Mouse (Mus musculus): Measurements from ENCODE around the gene Cfap61. TPM values are rescaled to one million over a fixed set of nuclear protein-coding genes. Genes with fewer than 3 reads are reported as not detected.

Gene Cfap61
- polyA plus RNA-seq, 1 experiment from 2014 or later: 1.7 TPM

DNA sequence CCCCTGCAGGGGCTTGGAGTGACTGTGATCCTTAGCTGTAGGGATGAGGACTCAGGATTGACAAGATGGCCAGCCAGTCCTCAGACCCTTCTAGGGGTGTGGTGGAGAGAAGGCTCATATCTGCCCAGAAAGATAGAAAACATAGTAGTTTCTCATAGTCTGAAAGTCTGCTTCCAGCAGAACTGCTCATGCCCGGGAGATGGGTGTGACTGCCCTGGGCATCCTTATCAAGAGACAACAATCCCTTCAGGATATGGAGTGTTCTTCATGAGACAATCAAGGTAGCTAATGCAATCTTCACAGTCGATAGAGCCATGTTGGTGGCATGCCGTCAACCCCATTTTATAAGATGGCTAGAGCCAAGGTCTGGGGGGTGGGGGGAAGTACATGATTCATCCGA, 173.4 kb downstream of the Cfap61 start:
- Histone ChIP-seq H3K4me2 (no peak overlapping the region), H3K9me3 (no peaks in the 10 kb centered on the region)
- 87% methylated on average over 4 of the region's 4 CpGs for WGBS

GRCm38 (mm10) chr2:146109921-146110320, 175.3 kb downstream of the Cfap61 start:
- Histone ChIP-seq H3K9me3 (no peaks in the 10 kb centered on the region), H3K4me2 (no peak overlapping the region), H3K36me3 (no peaks in the 10 kb centered on the region), H3K27ac (no peak overlapping the region), H3K9ac (no peak overlapping the region), H3K27me3 (replicated peaks) (no peaks in the 10 kb centered on the region), H3K4me1 (no peaks in the 10 kb centered on the region), H3K4me3 (replicated peaks) (no peak overlapping the region)
- ATAC-seq (ENCODE audit: insufficient read depth, low FRiP score, low read depth): no peak
- 71% methylated on average over 9 of the region's 9 CpGs for WGBS

More for the DNA sequence above, 173.4 kb downstream of the Cfap61 start:
- ATAC-seq (ENCODE audit: insufficient read depth, low FRiP score, low read depth): no peak
- Histone ChIP-seq H3K4me1 (no peaks in the 10 kb centered on the region), H3K27me3 (replicated peaks) (no peaks in the 10 kb centered on the region), H3K9ac (no peak overlapping the region), H3K36me3 (no peaks in the 10 kb centered on the region), H3K4me3 (replicated peaks) (no peak overlapping the region), H3K27ac (no peak overlapping the region)

DNA sequence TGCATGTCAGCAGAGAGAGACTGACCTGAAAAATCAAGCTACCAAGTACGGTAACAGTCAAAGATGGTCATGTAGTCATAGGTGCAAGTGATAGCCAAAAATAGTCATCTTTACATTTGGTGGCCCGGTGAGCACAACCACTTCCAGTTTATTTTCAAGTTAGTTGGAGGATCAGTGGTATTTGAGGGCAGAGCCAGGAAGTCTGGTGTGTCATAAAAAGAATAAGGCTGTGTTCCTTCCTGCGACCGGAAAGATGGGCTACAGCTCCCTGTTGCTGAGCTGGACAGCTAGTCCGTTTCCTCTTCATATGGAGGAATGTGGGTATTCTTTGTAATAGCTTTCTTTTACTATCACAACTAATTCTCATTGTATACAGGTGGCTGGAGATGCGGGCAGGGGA, 181.7 kb downstream of the Cfap61 start:
- Histone ChIP-seq H3K27ac (no peak overlapping the region), H3K36me3 (no peaks in the 10 kb centered on the region), H3K4me1 (no peaks in the 10 kb centered on the region), H3K27me3 (replicated peaks) (no peaks in the 10 kb centered on the region), H3K9ac (no peak overlapping the region), H3K4me2 (no peak overlapping the region), H3K9me3 (no peaks in the 10 kb centered on the region), H3K4me3 (replicated peaks) (no peak overlapping the region)
- 81% methylated on average over 6 of the region's 6 CpGs for WGBS
- no peak for ATAC-seq (ENCODE audit: insufficient read depth, low FRiP score, low read depth)

- no peak overlapping the region for H3K4me3 ChIP-seq (replicated peaks)
- 98% methylated on average over 5 of the region's 5 CpGs for WGBS
- H3K36me3 ChIP-seq: no peaks in the 10 kb centered on the region
- no peak for ATAC-seq (ENCODE audit: insufficient read depth, low FRiP score, low read depth)
- no peaks in the 10 kb centered on the region for H3K27me3 ChIP-seq (replicated peaks)
- no peaks in the 10 kb centered on the region for H3K4me1 ChIP-seq
- H3K4me2 ChIP-seq: no peak overlapping the region
- H3K27ac ChIP-seq: no peak overlapping the region
- no peaks in the 10 kb centered on the region for H3K9me3 ChIP-seq
- no peak overlapping the region for H3K9ac ChIP-seq
These were observed 182.1 kb downstream of the Cfap61 start for GRCm38 (mm10) chr2:146116726-146117125.

- Histone ChIP-seq H3K4me3 (replicated peaks) (no peak overlapping the region), H3K4me2 (no peak overlapping the region), H3K9me3 (no peaks in the 10 kb centered on the region), H3K27ac (no peak overlapping the region), H3K9ac (no peak overlapping the region), H3K36me3 (no peaks in the 10 kb centered on the region), H3K4me1 (no peaks in the 10 kb centered on the region), H3K27me3 (replicated peaks) (no peaks in the 10 kb centered on the region)
- ATAC-seq (ENCODE audit: insufficient read depth, low FRiP score, low read depth): no peak
- WGBS: 60% methylated on average over 17 of the region's 17 CpGs
These were observed 182.8 kb downstream of the Cfap61 start for GRCm38 (mm10) chr2:146117191-146117914.

GRCm38 (mm10) chr2:146117915-146118403, 183.4 kb downstream of the Cfap61 start:
- WGBS: 47% methylated on average over 3 of the region's 3 CpGs
- no peaks in the 10 kb centered on the region for H3K9me3 ChIP-seq
- H3K4me1 ChIP-seq: no peaks in the 10 kb centered on the region
- H3K4me2 ChIP-seq: no peak overlapping the region
- H3K9ac ChIP-seq: no peak overlapping the region
- H3K36me3 ChIP-seq: no peaks in the 10 kb centered on the region
- ATAC-seq (ENCODE audit: insufficient read depth, low FRiP score, low read depth): no peak
- H3K27me3 ChIP-seq (replicated peaks): no peaks in the 10 kb centered on the region
- H3K4me3 ChIP-seq (replicated peaks): no peak overlapping the region
- no peak overlapping the region for H3K27ac ChIP-seq

DNA sequence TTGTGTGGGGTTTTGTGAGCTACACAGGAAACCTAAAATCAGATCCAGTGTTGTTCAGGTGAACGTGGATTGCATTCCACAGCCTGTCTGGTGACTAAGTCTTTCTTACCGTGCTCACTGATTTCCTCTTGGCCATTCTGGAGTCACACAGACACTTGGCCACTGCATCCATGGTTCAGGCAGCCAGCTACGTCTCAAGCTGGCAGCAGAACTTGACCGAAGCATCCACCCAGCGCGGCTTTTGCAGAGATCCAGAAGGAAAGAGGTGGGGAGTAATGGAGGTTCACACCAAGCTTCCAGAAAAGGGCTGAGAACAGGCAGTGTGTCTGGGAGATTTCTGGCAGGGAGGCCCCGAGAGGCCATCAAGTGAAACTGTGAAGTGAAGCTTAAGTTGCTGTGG, 187.0 kb downstream of the Cfap61 start:
- Histone ChIP-seq H3K4me2 (no peak overlapping the region), H3K27me3 (replicated peaks) (no peaks in the 10 kb centered on the region), H3K36me3 (no peaks in the 10 kb centered on the region), H3K9ac (no peak overlapping the region), H3K9me3 (no peaks in the 10 kb centered on the region), H3K4me1 (no peaks in the 10 kb centered on the region), H3K4me3 (replicated peaks) (no peak overlapping the region), H3K27ac (no peak overlapping the region)
- no peak for ATAC-seq (ENCODE audit: insufficient read depth, low FRiP score, low read depth)
- WGBS: 83% methylated on average over 7 of the region's 7 CpGs

DNA sequence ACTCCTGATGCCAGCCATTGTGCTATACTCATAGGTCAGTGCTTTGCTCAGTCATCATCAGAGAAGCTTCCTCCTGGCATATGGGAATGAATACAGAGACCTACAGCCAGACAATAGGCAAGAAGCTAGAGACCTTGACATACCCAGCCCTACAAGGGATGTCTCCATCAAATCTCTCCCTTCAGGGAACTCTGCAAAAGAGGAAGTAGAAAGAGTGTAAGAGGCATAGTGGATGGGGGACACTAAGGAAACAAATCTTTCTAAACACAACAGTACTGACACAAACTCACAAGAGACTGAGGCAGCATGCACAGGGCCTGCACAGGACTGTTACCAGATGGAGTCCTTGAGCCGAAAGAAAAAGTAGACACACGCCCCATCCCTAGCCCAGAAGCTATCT, 190.5 kb downstream of the Cfap61 start:
- H3K4me2 ChIP-seq: no peak overlapping the region
- WGBS: 87% methylated on average over 2 of the region's 2 CpGs

GRCm38 (mm10) chr2:146128622-146129021, 194.0 kb downstream of the Cfap61 start:
- H3K9ac ChIP-seq: no peak overlapping the region
- ATAC-seq (ENCODE audit: insufficient read depth, low FRiP score, low read depth): no peak
- no peaks in the 10 kb centered on the region for H3K9me3 ChIP-seq
- H3K4me1 ChIP-seq: no peaks in the 10 kb centered on the region
- H3K27ac ChIP-seq: no peak overlapping the region
- 90% methylated on average over 6 of the region's 6 CpGs for WGBS
- no peaks in the 10 kb centered on the region for H3K36me3 ChIP-seq
- no peak overlapping the region for H3K4me2 ChIP-seq
- no peaks in the 10 kb centered on the region for H3K27me3 ChIP-seq (replicated peaks)
- no peak overlapping the region for H3K4me3 ChIP-seq (replicated peaks)

More for the DNA sequence above, 190.5 kb downstream of the Cfap61 start:
- H3K27me3 ChIP-seq (replicated peaks): no peaks in the 10 kb centered on the region
- no peak overlapping the region for H3K4me3 ChIP-seq (replicated peaks)
- no peaks in the 10 kb centered on the region for H3K9me3 ChIP-seq
- no peaks in the 10 kb centered on the region for H3K4me1 ChIP-seq
- H3K9ac ChIP-seq: no peak overlapping the region
- ATAC-seq (ENCODE audit: insufficient read depth, low FRiP score, low read depth): no peak
- H3K36me3 ChIP-seq: no peaks in the 10 kb centered on the region
- no peak overlapping the region for H3K27ac ChIP-seq

GRCm38 (mm10) chr2:146130514-146130913, 195.9 kb downstream of the Cfap61 start:
- H3K4me1 ChIP-seq: no peaks in the 10 kb centered on the region
- H3K4me2 ChIP-seq: no peak overlapping the region
- H3K36me3 ChIP-seq: no peaks in the 10 kb centered on the region
- H3K4me3 ChIP-seq (replicated peaks): no peak overlapping the region
- WGBS: 94% methylated on average over 3 of the region's 3 CpGs
- H3K27ac ChIP-seq: no peak overlapping the region
- no peak overlapping the region for H3K9ac ChIP-seq
- H3K27me3 ChIP-seq (replicated peaks): no peaks in the 10 kb centered on the region
- no peaks in the 10 kb centered on the region for H3K9me3 ChIP-seq
- no peak for ATAC-seq (ENCODE audit: insufficient read depth, low FRiP score, low read depth)

DNA sequence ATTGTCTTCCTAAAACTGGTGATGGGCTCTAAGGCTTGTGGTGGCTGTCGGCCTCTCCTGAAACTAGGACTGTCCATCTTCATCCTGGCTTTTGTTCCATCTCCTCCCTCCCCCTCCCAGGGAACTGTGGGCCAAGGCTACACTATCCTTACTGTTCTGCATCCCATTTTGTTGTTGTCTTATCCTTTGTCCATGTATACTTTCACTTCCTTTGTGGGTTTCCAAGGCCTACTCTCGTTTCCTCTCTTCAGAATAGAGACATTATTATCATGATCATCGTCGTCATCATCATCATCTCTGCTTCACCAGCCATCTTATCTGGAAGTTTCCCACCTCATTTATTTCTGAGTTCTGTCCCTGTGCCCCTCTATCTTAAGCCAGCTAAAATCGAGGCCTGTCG, 199.7 kb downstream of the Cfap61 start:
- Histone ChIP-seq H3K4me3 (replicated peaks) (no peak overlapping the region), H3K4me2 (no peak overlapping the region), H3K9me3 (no peaks in the 10 kb centered on the region), H3K4me1 (no peaks in the 10 kb centered on the region), H3K36me3 (no peaks in the 10 kb centered on the region), H3K27me3 (replicated peaks) (no peaks in the 10 kb centered on the region), H3K9ac (no peak overlapping the region), H3K27ac (no peak overlapping the region)
- no peak for ATAC-seq (ENCODE audit: insufficient read depth, low FRiP score, low read depth)
- 85% methylated on average over 6 of the region's 6 CpGs for WGBS

GRCm38 (mm10) chr2:146140711-146141110, 206.1 kb downstream of the Cfap61 start:
- 77% methylated on average over 3 of the region's 3 CpGs for WGBS
- Histone ChIP-seq H3K4me2 (no peak overlapping the region), H3K27me3 (replicated peaks) (no peaks in the 10 kb centered on the region), H3K4me1 (no peaks in the 10 kb centered on the region), H3K36me3 (no peaks in the 10 kb centered on the region), H3K27ac (no peak overlapping the region), H3K9me3 (no peaks in the 10 kb centered on the region), H3K9ac (no peak overlapping the region), H3K4me3 (replicated peaks) (no peak overlapping the region)
- no peak for ATAC-seq (ENCODE audit: insufficient read depth, low FRiP score, low read depth)

DNA sequence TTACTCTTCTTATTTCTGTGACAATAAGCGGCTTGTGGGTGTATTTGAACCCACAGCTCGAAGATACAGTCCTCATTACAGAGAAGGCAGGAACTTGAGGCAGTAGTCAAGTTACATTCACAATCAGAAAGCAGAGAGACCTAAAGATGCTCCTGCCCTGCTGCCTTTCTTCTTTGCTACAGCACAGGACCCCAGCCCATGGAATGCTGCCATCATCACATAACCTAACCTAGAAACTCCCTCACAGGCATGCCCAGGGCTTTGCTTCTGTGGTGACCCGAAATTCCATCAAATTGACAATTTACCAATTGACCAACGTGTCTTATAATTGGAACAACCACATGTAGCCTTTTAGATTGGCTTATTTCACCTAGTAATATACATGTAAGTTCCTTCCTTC, 212.7 kb downstream of the Cfap61 start:
- H3K4me2 ChIP-seq: no peak overlapping the region
- H3K9ac ChIP-seq: no peak overlapping the region
- no peak for ATAC-seq (ENCODE audit: insufficient read depth, low FRiP score, low read depth)
- H3K36me3 ChIP-seq: no peaks in the 10 kb centered on the region
- H3K4me3 ChIP-seq (replicated peaks): no peak overlapping the region
- no peaks in the 10 kb centered on the region for H3K4me1 ChIP-seq
- 81% methylated on average over 4 of the region's 4 CpGs for WGBS
- H3K27me3 ChIP-seq (replicated peaks): no peaks in the 10 kb centered on the region
- H3K27ac ChIP-seq: no peak overlapping the region
- no peaks in the 10 kb centered on the region for H3K9me3 ChIP-seq

Measured in stomach, embryonic 15.5 days (tissue).